Mouse (Mus musculus) kidney, postnatal 36 days (tissue): ENCODE measurements around the gene Nid2.

Source experiments
- DNase-seq, 2 experiments: peaks; one replicate each; pipeline ENCODE4 v3.0.0; 2021 to 2022; ENCODE audit warnings: mixed read lengths in 2 of 2

The Nid2 gene

DNA sequence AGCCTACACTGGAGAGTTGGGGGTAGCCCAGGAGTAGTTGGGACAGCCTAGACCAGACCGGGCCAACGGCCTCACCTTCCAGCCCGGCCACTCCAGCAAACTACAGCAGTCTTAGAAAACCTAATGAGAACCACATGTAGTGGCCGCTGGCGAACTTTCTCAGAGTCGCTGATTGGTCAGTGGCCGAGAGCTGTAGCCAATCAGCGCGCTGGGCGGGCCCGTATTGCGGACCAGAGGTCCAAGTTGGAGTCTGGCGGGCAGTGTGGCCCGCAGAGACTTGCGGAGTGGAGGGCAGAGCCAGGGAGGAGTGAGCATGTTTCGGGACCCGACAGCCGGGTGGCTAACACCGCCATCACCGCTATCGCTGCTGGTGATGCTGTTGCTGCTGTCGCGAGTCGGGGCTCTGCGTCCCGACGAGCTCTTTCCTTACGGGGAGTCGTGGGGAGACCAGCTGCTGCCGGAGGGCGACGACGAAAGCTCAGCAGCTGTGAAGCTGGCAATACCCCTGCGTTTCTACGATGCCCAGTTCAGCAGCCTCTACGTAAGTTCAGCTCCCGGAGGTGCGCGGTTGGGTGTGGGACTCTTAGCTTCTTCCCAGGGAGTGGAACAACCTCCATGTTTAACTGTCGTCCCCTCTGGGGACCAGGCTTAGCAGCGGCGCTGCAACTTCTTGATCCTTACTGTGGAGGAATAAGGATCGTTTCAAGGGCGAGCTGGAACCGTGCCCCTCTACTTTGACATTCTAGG, at the start of gene Nid2:
Gene Nid2 (plus strand): TSS at position 241 of the 747 bp plus-strand sequence.
- DNase-seq = peak; percentile 95 to 96

DNA sequence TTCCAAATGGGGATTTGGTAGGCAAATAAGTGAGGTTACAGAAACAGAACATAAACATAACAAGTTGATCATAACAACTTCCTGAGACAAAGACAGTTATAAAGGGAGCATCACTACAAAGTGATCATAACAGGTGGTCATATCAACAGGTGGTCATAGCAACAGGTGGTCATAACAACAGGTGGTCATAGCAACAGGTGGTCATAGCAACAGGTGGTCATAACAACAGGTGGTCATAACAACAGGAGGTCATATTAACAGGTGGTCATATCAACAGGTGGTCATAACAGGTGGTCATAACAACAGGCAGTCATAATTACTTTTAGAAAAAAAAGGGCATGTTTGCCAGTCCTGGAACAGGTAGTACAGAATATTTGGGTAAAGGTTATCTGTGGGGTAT, 49.5 kb upstream of the Nid2 start:
- DNase-seq = no peak

DNA sequence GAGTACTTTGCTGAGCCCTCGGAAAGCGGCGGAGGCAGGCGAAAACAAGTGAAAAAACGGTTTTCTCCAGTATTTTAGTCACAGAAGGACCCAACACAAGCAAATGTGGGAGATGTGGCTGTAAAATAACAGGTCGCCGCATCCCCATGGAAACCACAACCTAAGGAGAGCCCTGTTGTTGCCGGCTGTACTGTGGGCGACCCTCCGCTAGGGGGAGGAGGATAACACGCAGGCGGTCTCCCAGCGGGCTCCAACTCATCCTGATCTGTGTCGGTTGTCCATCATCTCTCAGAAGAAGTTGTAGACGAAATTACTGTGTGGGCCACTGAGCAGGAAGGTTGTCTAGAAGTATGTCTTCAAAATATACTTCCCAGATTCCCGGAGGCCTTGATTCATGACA, 45.4 kb upstream of the Nid2 start:
- DNase-seq = peak; percentile 79 to 91

DNA sequence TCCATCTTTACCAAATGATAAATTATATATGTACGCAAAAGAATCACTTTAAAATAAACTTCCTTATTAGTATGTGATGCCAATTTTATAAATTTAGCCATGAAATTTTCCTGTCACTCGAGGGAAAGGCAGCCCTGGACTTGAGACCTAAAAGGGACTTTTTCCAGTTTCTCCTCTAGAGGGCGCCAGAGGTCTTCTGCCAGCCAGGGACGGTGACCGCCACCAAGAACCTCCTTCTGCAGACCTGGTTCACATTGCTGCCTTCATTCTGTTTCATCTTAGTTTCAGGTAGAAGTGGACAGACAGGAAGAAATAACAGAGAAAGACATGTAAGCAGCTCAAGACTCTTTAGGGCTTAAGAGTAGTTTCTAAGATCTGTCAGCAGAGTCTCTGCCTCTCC, 44.6 kb upstream of the Nid2 start:
- DNase-seq = peak; percentile 71 to 80

DNA sequence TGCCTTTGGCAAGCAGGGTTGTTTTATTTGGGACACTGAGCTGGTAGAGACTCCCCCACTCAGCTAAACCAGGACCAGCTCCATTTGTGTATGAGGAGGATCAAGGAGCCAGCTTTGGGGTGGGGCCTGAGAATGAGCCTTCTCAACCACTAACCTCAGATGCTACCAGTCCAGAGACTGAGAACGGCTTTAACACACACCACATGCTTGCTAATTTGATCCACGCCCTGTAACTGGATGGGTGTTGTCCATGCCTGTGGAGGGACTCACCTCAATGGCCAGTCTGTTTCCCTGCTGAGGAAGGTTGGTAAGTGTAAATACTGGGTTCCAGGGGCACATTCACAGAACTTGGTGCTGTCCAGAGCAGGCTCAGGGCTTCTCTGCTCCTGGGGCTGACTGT, 44.1 kb upstream of the Nid2 start:
- DNase-seq = no peak

DNA sequence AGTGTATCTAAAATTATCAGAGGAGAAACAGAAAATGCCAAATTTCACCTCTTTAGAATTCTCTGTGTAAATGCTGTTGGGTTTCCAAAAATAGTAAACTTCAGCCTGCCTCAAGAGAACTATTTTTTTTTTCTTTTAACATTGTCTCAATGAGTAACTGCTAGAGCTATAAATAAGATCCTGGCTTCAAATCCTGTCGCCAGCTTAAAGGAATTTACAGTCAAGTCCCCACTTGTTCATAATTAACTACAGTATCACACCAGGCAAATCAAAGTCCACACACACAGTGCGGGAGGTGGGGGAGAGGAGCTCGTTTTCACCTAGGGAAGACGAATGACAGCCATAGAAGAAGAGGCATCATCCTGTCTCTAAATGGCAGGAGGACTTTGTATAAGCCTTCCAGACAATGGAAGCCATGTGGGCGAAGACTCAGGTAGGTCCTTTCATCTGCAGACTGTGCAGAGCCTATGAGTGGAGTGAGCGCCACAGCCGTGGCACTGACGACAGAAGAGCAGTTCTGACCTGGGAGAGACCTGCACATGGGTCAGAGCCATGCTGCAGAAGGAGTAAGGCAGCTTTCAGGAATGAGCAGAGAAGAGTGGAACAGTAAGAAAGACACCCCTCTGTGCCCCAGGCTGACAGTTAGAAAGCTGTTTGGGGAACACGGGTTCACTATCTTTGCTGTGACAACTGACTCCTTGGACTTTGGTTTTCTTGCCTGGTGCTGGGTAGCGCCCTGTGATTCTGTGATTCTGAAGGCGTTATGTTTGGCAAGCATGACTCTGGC, 43.2 kb upstream of the Nid2 start:
- DNase-seq = peak; percentile 51 to 55

DNA sequence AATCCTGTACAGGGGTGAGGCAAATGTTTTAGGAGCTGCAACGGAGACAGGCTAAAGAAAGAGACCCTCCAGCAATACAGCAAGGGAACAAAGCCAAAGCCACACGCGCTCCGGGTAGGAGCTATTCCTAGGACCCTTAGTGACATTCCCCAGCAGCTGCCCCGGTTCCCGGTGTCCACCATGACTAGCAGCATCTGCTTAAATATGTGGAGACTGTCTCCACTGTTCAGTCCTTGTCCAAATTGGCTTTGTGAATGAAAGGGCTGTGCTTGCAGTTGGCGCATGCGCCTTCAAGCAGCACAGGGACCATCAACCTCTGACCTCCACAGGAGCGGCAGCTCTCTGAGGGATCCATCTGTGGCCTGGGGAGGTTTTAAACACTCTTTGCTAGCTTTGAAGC, 41.9 kb upstream of the Nid2 start:
- DNase-seq = peak; percentile 24 to 30

DNA sequence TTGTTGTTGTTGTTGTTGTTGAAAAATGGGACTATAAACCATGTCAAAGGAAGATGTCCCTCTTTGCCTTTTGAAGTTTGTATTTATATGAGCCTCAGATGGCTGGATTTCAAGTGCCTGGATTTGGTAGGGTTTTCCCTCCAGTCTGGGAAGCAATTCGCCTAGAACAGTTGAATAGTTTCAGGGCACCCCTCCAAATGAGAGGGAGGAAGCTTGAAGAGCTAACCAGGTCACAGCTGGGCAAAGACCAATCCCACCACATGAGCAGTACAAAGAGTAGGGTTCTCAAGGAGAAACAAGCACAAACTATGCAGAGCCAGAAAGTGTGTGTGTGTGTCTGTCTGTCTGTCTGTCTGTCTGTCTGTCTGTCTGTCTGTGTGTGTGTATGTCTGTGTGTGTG, 39.3 kb upstream of the Nid2 start:
- peak; percentile 51 to 68 for DNase-seq

DNA sequence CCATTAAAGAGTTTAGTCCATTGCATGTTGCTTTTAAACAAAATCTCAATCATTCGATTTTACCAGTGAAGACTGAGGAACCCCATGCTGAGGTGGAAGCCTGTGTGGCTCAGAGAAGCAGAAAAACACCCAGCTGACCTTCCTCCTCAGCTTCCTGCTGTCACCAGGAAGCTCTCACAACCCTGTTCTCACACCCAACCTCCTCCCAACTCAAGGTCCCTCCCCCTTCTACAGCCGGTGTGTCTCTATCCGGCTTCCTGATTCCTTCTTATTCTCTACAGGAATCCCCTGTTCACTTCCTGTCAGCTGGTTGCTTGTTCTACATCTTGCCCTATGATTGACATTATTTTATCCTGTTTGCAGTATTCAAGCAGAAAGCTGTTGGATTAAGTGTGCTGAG, 38.0 kb upstream of the Nid2 start:
- peak; percentile 19 to 34 for DNase-seq

DNA sequence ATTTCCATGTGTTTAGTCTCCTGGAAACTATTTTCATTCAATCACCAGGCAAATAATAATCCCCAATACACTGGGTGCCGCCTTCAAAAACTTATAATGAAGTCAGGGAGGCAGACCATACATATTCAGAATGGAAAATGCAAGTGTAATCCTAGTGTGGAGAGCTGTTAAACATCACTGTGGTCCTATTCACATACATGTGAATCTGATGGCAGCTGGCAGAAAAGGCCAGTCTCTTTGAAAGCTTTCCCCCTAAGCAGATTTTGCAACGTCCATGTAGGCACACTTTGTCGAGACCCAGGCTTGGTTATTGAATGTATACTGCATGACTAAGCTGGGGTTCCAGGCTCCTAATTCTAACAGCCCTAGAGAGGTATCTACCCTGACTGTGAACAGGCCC, 32.0 kb upstream of the Nid2 start:
- no peak for DNase-seq

DNA sequence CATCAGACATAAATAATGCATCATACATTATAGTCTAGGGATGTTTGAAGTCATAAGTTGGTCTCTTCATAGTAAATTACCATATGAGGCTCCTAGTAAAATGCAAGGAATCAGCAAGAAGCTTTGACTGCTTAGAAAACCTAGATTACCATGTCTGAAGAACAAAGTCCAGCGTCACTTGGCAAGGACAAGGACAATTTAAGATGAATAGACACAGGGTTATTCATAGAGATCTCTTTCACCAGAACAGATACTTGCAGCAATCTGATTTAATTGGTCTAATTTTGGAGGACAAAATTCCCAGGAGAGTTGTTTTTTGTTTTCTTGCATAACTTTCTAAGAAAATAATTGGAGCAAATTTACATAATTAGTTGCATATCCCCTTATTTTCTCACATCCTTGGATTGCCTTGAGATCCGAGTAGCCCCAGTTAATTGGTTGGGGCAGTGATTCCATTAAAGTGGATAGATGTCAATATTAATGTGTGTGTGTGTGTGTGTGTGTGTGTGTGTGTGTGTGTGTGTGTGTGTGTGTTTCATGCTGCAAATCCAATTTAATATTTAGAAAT, 30.9 kb upstream of the Nid2 start:
- DNase-seq = no peak

DNA sequence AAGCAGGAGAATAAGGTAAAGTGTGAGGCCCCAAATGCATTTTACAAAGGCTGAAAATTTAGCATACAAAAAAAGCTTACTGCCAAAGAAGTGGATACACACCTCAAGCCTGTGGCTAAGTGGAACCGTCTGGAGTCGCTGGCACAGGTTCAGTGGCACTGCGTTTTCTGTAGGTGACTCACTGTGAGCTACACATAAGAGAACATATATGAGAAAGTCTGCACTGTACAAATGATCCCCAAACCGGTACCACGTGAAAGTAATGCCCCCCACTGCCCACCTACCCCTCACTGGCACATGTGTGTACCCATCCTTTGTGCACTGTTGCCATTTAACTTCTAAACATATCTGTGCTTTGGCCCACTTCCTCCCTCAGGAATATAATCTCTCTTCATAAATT, 22.8 kb upstream of the Nid2 start:
- no peak for DNase-seq

DNA sequence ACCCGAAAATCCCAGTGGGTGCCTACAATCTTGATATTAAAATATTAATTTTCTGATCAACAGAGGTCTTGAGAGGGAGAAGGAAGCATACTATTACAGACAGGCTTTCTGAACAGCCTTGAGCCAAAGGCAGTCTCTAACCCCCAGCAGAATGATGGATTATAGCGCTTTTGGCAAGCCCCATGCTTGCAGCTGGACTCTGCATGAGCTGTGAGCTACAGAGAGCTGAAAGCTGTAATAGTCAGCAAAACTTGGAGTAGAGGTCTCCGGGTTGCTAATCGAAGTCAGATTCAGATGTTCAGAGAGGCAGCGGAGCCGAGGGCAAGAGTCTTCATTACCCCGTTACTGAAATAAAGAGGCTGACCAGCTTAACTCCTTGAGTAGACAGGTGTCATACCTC, 22.3 kb upstream of the Nid2 start:
- DNase-seq = peak; percentile 43 to 48

DNA sequence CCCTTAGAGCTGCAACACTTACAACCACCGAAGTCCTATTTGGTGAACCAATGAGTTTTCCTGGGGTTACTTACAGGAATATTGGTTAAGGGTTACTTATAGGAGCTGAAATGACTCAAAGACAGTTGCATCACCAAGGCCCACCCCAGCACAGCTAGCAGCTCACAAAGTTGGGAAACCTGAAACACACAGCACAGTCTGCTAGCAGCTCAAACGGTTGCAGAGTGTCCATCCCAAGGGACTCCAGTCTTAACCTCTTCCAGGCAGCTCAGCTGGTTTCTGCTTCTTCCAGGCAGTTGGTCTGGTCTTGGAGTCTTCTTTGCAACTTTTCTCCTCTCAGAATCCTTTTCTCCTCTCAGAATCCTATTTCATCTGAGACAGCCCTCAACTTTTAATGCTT, 19.0 kb upstream of the Nid2 start:
- no peak for DNase-seq

DNA sequence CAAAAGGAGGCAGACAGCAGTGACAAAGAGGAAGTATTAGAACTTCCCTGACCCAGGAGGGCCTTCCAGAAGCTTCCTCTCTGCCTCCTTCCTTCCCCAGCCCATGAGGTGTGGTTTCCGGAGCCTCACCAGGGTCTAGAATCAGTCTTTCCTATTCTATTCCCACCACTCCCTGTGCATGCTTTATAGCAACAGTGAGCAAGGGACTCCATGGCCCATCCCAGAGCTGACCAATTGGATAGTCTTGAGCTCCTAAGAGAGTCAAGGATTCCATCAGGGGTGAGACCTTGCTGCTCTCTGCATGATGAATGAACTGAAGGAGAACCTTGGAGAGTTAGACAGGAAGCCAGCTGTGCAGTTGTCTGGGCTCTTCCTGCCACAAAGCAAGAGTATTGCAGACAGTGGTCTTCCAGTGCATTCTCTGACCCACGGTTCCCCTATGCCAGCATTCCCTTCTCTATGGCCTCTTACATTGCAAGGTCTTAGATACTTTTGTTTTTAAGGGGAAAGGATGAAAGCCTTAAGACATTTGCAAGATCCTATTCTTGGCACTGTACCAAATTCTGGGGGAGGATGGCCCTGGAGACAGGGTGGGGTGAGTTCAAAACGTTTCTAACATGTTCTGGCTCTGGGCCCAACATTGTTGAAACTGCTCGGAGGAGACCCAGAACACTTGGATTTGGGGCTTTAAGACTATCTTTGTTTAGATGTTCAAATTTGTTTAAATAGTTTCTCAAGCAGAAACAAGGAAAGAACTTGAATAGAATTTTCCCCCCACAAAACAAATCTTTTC, 17.4 kb upstream of the Nid2 start:
- peak; percentile 47 to 57 for DNase-seq

DNA sequence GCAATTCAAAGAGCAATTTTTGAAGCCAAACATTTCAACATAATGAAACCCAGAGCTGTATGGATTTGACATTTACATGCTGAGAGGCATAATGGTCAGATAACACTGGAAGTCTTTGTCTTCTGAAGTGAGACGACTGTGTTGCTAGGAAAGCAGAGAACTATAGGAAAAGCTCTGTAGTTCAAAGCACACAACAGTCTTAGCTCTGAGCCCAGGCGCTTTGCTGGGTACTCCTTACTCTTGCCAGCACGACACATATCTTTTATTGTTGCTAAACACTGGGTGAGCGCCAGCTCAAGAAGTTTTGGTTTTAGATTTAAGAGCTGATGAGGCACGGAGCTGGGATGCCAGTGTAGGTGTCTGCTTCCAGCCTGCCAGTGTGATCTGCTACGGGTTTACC, 15.8 kb upstream of the Nid2 start:
- DNase-seq = no peak

DNA sequence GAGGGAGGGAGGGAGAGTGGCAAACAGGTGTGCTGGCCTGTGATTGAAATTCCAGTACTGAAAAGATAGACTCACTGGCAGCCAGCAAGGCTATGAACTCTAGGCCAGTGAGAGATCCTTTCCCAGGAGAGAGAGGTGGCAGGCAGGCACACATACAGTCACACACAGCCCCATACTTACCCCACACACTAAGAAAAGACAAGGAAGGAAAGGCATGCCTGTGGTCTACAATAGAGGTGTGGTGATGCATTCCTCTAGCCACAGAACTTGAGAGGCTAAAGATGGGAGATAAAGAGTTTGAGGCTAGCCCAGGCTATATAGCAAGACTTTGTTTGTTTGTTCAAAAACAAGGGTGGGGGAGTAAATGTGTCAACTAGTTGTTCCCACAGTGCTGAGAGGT, 13.5 kb upstream of the Nid2 start:
- no peak for DNase-seq

DNA sequence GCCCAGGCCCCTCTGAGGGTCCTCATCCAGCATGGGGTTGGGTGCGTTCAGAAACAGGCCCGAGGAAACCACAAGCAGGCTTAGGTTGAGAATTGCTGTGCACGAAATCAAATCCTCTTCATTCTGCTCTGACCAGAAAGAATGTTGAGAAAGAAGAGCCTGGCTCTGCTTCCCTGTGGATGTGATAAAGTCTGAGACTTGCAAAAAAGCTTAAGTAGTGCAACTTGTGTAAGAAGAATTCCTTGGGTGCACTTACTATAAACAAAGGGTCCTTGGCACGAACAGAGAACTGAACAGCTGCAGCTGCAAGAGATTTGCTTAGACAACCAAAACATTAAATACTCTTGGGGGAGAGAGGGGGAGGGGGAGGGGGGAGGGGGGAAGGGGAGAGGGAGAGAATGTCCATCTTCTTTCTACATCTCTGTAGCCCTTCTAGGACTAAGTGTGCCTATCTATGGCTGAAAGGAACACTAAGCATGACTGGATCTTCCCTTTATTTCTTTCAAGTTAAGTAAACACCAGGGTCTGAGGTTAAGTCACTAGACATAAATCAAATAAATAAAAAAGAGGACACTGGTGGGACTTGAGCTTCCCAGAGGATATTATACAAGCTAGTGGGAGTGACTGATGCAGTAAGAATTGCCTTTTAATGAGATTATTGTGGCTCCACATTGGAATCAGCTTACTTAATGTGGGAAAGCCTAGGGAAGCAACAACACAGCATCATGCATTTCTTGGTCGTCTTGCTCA, 12.8 kb upstream of the Nid2 start:
- DNase-seq = peak in 1 of 2 experiments; percentile 43

DNA sequence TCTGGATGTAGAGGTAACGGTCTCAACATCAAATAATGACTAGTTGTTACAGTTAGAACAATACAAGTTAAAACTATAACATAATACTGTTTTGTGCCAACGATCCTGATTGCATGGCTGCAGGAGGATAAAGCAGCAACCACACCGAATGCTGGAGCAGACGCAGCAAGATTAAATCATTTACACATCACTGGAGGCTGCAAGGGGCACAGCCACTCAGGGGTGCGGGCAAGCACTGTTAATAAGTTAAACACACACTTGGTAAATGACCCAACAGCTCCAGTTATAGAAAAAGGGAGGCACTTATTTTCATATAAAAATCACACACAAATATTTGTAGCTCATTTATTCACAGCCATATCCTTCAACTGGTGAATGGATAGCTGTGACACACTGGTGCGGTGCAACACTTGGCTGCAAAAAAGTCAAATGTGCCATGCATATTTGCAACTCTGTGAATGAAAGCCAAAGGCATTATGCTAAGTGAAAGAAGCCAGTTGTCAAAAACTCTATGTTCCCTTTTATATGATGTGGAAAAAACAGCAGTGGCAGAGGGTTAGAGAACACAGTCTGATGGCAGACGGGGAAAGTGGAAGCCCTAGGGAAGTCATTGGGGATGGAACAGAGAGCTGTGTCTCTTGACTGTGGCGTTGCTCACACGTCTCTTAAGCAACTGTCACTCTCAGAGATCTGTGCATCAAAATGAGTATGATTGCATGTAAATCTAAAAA, 11.5 kb upstream of the Nid2 start:
- peak; percentile 47 to 51 for DNase-seq

DNA sequence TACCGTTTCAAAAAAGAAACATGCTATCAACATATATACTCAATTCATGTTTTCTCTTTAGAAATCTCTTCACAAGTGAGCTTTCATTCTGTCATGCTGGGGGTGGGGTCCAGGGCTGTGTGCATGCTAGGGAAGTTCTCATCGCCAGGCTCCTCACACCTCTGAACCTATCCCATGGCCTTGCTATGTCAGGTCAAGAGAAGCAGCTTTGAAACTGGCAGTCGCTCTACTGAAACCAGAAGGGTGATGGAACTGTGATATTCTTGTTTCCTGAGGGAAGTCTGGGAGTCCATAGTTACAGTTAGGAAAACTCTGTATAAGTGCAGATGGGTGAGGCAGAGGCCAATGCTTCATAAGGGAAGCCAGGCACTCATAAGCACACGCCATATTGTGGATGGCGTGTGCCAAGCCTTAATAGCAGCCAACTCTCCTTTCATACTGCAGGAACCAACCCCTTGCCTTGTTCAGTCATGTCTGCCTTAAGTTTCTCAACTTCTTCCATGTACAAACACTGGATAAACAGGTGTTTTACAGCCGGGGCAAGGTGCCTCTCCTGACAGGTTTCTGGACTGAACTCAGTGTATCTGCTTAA, 10.8 kb upstream of the Nid2 start:
- DNase-seq = no peak

DNA sequence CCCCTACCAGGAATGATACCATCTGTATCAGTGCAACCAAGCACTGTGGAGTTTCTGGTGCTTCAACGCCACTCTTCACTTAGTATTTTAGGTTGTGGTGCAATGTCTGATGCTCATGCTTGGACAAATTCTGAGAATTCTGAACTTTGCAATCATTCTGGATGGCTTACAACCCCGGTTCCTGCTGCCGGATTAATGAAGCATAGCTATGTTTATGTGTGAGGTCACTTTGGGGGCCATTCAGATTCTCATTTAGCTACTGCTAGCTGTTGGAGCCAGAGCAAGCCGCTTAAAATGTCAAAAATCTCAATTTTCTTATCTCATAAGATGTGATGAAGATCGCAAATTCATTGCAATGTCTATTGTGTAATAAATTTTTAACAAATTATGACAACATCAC, 6.2 kb upstream of the Nid2 start:
- DNase-seq = no peak
